Mouse (Mus musculus): Measurements from ENCODE around the gene Eva1c.

DNA sequence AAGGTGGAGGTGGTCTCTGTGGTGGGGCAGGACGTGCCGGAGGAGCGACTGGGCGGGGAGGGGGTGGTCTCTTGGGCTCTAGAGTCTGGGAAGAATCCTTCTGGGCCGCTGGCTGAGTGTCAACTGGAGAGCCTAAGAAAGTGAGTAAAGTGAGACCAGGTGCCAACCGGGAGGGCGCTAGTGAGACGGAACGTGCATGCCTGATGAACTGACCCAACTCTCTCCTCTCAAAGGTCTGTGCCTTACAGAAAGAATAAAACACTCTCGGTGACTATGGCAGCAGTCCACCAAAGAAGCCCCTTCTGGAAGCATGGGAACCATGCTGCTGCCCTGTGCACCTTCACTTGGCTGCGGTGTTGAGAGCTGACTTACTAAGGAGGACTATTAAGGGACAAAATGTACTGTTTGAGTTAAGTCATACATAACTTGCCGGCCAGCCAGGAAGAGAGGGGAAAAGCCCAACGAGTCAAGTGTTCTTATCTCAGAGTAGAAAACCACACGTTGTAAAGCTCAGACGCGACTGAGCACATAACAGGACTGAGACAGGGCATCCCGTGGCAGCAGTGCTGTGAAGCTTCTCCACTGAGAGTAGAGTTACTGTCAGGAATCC, 123.9 kb downstream of the Eva1c start:
- no peak for TF ChIP-seq EP300 (IDR thresholded peaks at IDR 0.05; ENCODE audit: low read depth)
- no peak; the same call in 1 of the 2 replicates for TF ChIP-seq CTCF (IDR thresholded peaks at IDR 0.05; ENCODE audit: low read depth)
